Mouse (Mus musculus) forebrain, embryonic 12.5 days (tissue): Measurements from ENCODE around the gene Slco6d1. TPM values are rescaled to one million over a fixed set of nuclear protein-coding genes. Genes with fewer than 3 reads are reported as not detected.

Experiments used
- microRNA-seq: library from miRNA; unstranded; fragments of <30 nt; microRNA quantifications from one replicate; pipeline ENCODE4, GENCODE M21; 2017
- polyA plus RNA-seq: library from polyadenylated mRNA; unstranded; fragments of >200 nt; fragmentation: Nextera tagmentation; extraction: Ambion mirVana; gene quantifications from 2 replicates; pipeline ENCODE4 v1.2.1, GENCODE M21; 2016

Gene Slco6d1
- polyA plus RNA-seq, 1 experiment from 2014 or later = not detected

Small RNA genes lying within 50 kb of the gene (microRNA-seq; reads per million reads assigned to microRNA genes)
- not detected for gene Gm26134
